Mouse (Mus musculus) c-Kit-positive CD71-positive TER-119-negative erythroid progenitor cells, embryonic 14.5 days (primary cell): ENCODE data around the gene Mpv17.

Experiments used
- DNase-seq: peaks from one replicate; pipeline ENCODE4 v3.0.0-alpha.2; 2013; ENCODE audit warnings: low read depth

Mpv17 gene

GRCm38 (mm10) chr5:31154152-31154553 lies at the start of gene Mpv17:
TSS of gene Mpv17 (minus strand) at chr5:31154251.
- DNase-seq, result peak; percentile 67

DNA sequence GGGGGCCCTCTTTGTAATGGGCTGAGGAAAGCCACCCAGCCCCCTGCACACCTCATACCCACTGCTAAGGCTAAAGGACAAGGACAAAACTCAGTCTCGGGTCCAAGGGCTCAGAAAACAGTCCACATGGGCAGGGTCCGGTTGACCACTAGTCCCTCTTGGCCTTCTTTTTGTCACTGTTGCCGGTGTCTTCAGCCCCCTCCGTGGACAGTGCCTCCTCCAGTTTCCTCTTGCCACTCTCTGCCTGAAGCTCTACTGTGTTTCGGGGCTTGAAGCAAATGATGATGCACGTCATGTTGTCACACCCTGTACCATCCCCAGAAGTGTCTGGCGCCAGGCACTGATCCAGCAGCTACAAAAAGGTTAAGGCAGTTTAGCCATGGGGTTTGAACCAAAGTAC lies 48.9 kb upstream of the Mpv17 start:
- no peak for DNase-seq

DNA sequence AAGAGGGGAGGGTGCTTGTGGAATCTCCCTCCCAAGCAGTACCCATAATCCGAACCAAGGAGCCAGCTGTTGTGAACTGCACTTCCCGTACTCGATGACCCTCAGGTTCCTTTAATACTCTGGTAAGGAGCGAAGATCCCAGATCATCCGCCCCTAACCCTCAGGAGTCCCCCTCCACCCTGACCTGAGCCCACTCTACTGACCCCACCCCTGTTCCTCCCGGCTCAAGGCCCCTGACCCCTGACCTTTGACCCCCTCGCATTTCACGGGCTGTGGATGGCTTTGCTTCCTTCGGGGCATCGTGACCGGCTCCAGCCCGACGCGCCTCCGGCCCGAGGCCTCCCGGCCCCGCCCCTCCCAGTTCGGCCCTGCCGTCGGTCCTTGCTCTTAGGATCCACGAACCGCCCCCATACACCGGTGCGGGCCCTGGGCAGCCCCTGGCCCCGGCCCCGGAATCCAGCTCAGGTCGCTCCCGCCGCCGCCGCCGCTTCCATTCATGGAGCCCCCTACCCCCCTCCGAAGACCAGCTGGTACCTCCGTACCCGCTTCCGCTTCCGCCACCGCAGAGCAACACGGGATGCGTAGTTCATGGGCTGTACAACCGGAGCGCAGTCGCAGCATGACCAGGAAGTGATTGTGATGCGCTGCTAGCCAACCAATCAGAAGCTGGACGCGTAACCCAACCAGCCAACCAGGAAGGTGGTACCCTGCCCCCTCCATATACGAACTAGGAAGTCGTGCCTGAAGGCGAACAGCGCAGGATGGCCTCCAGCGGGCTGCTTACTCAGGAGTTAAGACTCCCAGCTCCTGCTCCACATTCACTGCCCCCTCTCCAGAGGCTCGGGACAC lies 47.9 kb upstream of the Mpv17 start, which contains the start of gene Zfp513:
Zfp513 (minus strand) TSS at position 562 of the 849 bp plus-strand sequence.
- DNase-seq, result peak; percentile 94

DNA sequence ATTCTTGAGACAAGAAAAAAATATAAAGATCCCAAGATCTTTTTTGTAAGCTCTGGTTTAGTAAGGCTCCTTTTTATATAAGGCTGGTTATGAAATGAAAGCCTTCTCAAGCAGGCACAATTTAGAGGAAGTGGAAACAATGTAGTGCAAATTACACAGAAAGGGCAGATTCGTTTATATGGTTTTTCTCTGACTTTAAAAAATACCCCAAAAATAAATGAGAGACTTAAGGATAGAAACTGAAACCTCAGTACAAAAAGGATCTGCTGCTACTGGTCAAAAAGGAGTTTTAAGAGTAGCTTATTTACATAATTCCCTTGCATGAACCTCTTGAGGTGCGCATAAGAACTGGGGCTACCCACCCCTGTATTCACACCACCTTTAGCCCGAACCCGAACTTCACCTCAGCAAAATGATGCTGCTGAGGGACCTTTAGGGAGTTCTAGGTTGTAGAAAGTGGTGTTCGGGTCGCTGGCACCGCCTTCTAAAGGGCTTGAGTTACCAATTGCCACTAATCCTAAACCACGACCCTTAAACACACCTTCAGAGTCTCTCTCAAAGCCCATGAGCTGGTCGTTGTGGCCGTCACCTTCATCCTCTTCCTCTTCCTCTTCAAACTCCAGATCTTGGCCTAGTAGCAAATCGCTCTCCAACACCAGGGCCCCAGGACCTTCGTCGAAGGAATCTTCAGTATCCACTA lies 47.1 kb upstream of the Mpv17 start:
- no peak for DNase-seq

DNA sequence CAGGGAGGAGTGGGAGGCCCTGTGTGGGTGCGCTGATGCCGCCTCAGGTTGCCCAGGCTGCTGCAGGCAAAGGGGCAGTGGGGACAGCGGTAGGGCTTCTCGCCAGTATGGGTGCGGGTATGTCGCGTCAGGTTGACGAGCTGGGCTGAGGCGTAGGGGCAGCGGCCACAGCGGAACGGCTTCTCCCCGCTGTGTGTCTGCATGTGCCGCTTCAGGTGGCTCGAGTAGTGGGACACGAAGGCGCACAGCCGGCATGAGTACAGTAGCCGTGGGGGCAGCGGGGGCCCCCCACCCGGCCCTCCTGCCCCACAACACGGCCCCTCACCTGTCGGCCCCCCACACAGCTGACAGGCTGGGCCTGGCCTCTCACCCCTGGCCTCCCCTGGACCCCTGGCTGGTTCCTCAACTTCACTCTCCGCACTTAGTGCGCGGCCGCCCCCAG lies 46.3 kb upstream of the Mpv17 start:
- DNase-seq, result no peak

DNA sequence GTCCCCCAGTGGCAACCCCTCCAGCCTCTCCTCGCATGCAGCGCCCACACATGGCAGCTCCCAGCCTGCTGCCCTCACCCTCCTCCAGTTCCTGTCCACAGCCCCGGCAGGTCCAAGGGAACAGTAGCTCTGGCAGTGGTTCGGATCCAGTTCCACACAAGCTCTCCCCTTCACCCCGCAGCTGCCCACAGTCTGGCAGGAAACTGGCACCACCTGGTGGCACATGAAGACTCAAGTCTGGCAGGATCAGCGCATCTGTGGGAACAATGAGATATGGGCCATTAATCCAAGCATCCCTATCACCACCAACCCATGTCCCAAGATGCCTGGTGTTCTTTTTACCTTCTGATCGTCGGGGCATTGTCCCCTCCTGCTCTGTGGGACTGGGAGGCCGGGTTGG lies 45.8 kb upstream of the Mpv17 start:
- DNase-seq, result no peak

GRCm38 (mm10) chr5:31199321-31199892 lies 45.4 kb upstream of the Mpv17 start:
- no peak for DNase-seq

GRCm38 (mm10) chr5:31198616-31199320 lies 44.7 kb upstream of the Mpv17 start:
- no peak for DNase-seq

DNA sequence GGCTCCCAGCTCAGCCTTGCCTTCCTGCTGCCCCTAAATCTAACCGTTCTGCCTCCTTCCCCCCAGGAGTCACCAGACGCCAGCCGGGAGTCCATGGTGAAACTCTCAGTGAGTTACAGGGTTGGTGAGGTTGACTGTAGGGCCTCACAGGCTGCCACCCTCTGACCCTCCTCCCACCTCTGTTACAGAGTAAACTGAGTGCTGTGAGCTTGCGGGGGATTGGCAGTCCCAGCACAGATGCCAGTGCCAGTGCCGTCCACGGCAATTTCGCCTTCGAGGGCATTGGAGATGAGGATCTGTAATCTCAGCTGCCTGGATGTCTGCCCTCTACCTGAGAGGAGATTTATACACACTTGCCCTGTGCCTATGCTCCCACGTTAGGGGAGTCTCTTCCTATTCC lies 44.1 kb upstream of the Mpv17 start:
- no peak for DNase-seq

GRCm38 (mm10) chr5:31197072-31197471 lies 43.0 kb upstream of the Mpv17 start:
- DNase-seq, result no peak

DNA sequence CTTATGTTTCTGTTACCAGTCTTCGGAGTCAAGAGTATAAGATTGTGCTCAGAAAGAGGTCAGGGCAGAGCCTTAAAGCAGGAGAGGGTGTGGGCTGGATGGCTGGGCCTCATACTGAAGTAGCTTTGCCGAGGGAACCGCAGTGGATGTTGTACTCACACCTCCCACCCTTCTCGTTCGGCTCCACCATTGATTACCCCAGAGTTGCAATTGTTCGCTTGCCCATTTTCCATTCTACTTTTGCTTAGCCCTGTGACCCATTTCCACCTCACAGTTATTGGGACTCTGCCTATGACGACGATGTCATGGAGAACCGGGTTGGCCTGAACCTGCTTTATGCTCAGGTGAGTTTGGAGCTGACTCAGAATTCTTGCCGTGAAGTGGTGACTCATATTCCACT lies 42.2 kb upstream of the Mpv17 start:
- DNase-seq, result no peak

DNA sequence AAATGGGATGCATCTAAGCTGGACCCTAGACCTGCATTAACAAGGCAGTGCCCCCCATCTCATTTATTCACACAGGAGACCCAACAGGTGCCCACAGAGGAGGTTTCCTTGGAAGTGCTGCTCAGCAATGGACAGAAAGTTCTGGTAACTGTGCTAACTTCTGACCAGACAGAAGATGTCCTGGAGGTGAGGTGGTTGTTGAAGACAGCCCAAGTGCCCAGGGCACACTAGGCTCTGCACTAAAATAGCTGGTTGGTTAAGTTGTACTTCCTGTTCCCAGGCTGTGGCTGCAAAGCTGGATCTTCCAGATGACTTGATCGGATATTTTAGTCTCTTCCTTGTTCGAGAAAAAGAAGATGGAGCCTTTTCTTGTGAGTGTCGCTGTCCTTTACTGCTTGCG lies 41.6 kb upstream of the Mpv17 start:
- DNase-seq, result no peak

DNA sequence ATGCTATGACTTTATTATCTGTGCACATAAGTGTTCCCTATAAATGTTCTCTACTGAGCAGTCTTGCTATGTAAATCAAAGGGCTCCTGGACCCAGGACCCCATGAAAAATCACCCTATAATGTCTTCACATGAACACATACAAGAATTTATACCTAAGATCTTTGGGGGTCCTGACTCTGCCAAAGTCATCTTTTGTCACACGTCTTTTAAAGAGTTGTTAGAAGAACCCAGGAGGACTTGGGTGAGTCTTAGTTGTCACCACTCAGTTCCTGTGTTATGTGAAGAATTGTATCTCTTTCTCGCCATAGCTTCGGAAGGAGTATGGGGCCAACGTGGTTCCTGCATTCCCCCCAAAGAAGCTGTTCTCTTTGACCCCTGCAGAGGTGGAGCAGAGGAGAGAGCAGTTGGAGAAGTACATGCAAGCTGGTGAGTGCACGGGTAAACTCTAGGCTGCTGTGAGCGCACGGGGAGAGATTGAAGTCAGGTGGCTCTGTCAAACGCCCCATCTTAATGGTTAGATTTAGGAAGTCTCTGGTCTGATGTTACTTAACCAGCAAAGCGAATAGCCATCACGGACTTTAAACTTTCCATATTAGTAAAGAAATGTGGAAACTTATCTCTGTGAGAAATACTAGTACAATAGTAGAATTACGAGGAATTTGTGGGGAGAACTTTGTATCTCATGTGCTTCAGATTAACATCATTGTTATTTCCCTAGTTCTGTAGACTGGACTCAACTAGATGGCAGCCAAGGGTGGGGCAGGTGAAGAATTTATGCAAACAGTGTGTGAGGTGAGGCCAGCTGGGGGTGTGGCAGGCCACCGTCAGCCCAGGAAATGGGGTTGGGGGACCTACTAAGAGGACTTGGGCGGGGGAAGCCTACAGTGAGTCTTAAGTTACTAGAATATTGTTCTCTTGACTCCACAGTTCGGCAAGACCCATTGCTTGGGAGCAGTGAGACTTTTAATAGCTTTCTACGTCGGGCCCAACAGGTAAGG lies 40.7 kb upstream of the Mpv17 start:
- no peak for DNase-seq

DNA sequence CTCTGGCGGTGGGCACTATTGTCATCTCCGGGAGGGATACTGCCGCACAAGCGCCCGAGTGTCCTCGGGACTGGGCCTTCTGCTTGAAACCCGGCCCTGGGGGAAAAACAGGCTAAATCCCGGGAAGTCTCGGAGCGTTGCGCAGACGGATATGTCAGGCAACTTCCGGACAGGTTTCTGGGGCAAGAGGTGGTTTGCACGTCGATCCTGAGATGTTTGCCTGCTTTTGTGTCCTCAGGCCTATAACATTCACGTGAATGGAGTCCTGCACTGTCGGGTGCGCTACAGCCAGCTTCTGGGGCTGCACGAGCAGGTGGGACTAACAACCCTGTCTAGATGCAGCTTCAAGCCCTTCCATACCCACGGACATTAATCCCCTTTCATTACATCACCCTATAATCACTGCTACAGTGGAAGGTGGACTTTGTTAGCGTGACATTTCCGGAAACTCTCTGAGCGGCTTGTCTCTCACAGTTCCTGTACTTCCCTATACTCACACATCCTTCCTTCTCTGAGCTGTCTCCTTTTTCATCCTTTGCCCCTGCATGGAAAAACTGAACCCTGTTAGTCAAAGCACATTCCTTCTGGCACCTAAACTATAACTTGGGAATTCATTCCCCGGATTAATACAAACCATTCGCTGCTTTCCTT lies 39.7 kb upstream of the Mpv17 start:
- DNase-seq, result no peak

DNA sequence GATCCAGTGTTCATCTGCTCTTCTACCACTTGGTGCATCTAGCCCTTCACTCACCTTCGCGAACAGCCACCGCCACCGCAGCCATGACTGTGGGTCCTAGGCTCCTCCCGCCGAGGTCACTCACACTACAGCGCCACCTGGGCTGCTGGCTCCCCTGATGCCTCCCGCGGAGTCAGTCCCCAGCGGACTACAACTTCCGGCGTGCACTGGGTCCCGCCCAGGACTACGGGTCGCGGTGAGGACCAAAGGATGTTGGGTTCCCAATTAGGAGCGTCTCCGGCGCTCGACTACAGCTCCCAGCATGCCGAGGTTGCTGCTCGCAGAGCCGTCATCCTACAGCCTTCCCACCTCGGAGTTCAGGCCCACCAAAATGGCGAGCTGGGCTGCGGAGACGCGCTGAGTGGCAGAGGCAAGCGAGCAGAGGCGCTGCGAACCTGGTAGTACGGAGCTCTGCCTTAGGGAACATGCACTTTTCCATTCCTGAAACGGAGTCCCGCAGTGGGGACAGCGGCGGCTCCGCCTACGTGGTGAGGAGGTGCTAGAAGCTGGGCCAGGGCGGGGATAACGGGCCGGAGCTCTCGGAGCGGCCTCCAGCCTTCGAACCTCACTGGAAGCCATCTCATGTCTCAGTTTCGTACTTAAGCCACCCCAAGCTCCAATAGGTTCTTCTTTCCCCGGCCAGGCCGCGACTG lies 39.0 kb upstream of the Mpv17 start, which contains the start of the genes Snx17 and Eif2b4:
Snx17 (plus strand) TSS at position 289 of the 692 bp plus-strand sequence.
Eif2b4 (minus strand) TSS at position 492 of the 692 bp plus-strand sequence.
- peak; percentile 99 for DNase-seq

GRCm38 (mm10) chr5:31192045-31192938 lies 38.2 kb upstream of the Mpv17 start:
- no peak for DNase-seq

GRCm38 (mm10) chr5:31190201-31190600 lies 36.1 kb upstream of the Mpv17 start:
- no peak for DNase-seq

DNA sequence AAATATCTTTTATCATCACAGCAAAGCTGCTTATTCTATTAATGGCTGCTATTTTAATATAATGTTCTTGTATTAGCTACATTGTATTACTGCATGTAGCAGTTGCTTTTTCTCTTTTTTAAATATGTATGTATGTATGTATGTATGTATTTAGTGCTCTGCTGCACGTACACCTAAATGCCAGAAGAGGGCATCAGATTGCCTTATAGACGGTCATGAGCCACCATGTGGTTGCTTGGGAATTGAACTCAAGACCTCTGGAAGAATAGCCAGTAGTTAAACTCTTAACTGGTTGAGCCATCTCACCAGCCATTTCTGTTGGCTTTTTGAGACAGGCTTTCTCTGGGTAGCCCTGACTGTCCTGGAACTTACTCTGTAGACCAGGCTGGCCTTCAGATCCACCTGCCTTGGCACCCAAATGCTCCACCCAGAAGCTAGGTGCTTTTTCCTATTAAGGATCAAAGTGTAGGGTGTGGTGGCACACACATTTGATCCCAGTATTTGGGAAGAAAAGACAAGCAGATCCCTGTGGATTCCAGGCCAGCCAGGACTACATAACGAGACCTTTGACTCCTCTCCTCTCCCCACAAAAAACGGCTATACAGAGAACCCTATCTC lies 34.3 kb upstream of the Mpv17 start:
- no peak for DNase-seq
